Mouse (Mus musculus): ENCODE measurements at regions not wholly inside any gene's neighbourhood (a gene's known extent, or its start where the extent isn't known, plus 50 kb on each side); places are given as distances from the start of the nearest gene placed in this dataset.

DNA sequence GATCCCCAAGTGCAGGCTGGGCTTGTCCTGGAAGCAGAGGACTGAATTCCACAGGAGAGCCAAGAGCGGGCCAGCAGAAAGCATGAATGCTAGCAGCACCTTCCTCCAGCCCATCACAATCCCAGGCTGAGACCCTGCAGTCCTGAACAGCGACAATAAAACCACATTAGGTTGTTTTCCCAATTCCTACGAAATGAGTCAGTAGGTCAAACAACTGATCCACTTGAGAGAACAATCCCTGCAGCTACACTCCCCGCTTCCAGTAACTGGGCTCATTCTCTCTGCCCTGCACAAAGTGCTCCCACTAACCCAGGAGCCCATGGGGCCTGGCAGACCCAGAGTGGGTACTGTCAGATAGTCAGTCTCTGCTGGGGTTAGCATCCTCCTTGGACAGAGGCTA lies 128.6 kb upstream of the Klf14 start:
- H3K36me3 ChIP-seq (ENCODE audit: control insufficient read depth, insufficient read depth, low read length), result peaks cover 3% of the 10 kb centered on the region; the same call in 1 of the 2 replicates
- WGBS, result 99% methylated on average over 4 of the region's 4 CpGs
- H3K27me3 ChIP-seq (ENCODE audit: control insufficient read depth, insufficient read depth, low read length), result no peaks in the 10 kb centered on the region
- peak overlapping the region; percentile 60; the same call in 1 of the 2 replicates for H3K27ac ChIP-seq (ENCODE audit: control insufficient read depth, insufficient read depth, low read length)
- TF ChIP-seq POLR2A (IDR thresholded peaks at IDR 0.05; ENCODE audit: control insufficient read depth, extremely low read depth, insufficient read depth, low read length, poor library complexity) (no peak), CTCF (IDR thresholded peaks at IDR 0.05; ENCODE audit: borderline replicate concordance, control insufficient read depth, extremely low read depth, insufficient read depth, low read length, poor library complexity) (no peak)
- H3K4me1 ChIP-seq (replicated peaks; ENCODE audit: control insufficient read depth, insufficient read depth, low read length), result peaks cover 24% of the 10 kb centered on the region
- DNase-seq, result no peak
- H3K4me3 ChIP-seq (ENCODE audit: control insufficient read depth, insufficient read depth, low read length), result no peak overlapping the region

DNA sequence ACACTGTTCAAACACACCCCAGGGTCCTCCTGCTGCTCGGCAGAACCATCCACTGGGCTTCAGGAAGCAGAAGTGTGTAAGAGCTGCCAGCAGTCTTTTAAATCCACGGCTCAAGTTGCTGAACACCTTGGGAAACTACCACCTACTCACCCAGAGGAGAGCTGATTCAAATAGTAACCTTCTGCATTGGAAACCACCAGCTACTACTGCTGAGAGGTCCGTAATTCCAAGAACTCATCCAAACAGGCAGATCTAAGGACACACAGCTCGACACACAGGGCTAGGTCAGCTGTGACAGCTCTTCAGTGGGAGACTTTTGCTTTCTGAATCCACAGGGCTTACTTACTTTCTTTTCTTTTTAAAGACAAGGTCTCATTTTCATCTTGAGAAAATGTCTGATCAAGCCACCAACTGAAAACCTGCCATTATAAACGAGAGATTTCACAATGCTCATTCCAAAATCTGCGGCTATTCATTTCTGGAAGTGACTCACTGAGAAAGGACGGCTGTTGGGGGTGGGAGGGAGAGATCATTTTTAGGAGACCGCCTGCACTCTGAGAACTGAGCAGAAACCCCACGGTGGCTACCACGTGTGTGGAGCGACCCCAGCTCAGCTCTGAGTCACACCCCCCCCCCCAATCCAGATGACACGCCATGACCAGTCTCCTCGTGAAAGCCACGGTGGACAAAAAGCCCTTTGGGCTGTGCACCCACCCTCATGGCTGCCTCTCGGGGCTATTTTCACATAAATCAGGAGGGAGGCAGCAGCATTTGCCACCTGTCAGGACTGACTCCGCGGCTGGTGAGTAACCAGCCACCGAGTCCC lies 129.5 kb upstream of the Klf14 start:
- DNase-seq, result no peak
- no peak for TF ChIP-seq CTCF (IDR thresholded peaks at IDR 0.05; ENCODE audit: borderline replicate concordance, control insufficient read depth, extremely low read depth, insufficient read depth, low read length, poor library complexity)
- TF ChIP-seq POLR2A (IDR thresholded peaks at IDR 0.05; ENCODE audit: control insufficient read depth, extremely low read depth, insufficient read depth, low read length, poor library complexity), result no peak
- Histone ChIP-seq H3K4me3 (ENCODE audit: control insufficient read depth, insufficient read depth, low read length) (no peak overlapping the region), H3K36me3 (ENCODE audit: control insufficient read depth, insufficient read depth, low read length) (peaks cover 3% of the 10 kb centered on the region; the same call in 1 of the 2 replicates), H3K27ac (ENCODE audit: control insufficient read depth, insufficient read depth, low read length) (peak overlapping the region; percentile 33; the same call in 1 of the 2 replicates), H3K27me3 (ENCODE audit: control insufficient read depth, insufficient read depth, low read length) (no peaks in the 10 kb centered on the region), H3K4me1 (replicated peaks; ENCODE audit: control insufficient read depth, insufficient read depth, low read length) (peaks cover 24% of the 10 kb centered on the region)
- WGBS, result 47% methylated on average over 18 of the region's 18 CpGs

DNA sequence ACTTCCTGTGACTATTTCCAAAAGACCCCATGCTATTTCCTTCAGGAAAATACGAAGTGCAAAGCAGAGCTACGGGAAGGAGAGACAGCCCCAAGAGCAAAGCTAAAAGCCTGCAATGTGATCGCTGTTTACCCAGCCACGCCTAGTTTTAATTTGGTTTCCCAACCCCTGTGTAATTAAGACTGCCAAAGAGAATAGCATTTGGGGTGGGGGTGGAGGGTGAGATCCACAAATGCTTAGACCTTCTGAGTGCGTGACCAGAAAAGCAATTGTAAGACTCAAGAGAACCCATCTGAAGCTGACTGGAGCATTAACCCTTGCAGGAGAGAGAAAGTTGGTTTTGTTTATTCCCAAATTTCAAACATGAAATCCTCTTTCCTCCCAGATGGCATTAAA lies 130.1 kb upstream of the Klf14 start:
- Histone ChIP-seq H3K36me3 (ENCODE audit: control insufficient read depth, insufficient read depth, low read length) (peaks cover 3% of the 10 kb centered on the region; the same call in 1 of the 2 replicates), H3K4me3 (ENCODE audit: control insufficient read depth, insufficient read depth, low read length) (no peak overlapping the region), H3K27ac (ENCODE audit: control insufficient read depth, insufficient read depth, low read length) (no peak overlapping the region), H3K27me3 (ENCODE audit: control insufficient read depth, insufficient read depth, low read length) (no peaks in the 10 kb centered on the region), H3K4me1 (replicated peaks; ENCODE audit: control insufficient read depth, insufficient read depth, low read length) (peaks cover 24% of the 10 kb centered on the region)
- DNase-seq, result no peak
- 67% methylated on average over 5 of the region's 5 CpGs for WGBS
- TF ChIP-seq POLR2A (IDR thresholded peaks at IDR 0.05; ENCODE audit: control insufficient read depth, extremely low read depth, insufficient read depth, low read length, poor library complexity) (no peak), CTCF (IDR thresholded peaks at IDR 0.05; ENCODE audit: borderline replicate concordance, control insufficient read depth, extremely low read depth, insufficient read depth, low read length, poor library complexity) (no peak)

DNA sequence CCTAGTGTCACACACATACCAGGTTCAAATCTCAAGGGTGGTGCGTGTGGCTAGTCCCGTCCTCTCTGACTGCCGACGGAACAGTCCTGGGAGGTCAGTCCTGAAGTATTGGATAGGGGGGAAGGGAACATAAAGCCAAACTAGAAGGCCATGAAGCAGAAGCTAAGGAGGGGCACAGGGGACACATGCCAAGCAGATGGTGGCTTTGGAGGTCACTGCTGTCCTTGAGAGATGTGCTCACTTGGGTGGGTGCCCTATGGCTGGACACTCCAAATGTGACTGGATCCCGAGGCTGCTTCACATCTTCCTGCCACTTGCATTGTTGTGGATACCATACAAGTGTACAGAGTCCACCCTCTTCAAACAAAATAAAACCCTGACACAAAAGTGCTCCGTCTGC lies 131.4 kb upstream of the Klf14 start:
- Histone ChIP-seq H3K36me3 (ENCODE audit: control insufficient read depth, insufficient read depth, low read length) (peaks cover 3% of the 10 kb centered on the region; the same call in 1 of the 2 replicates), H3K4me1 (replicated peaks; ENCODE audit: control insufficient read depth, insufficient read depth, low read length) (peaks cover 21% of the 10 kb centered on the region), H3K27me3 (ENCODE audit: control insufficient read depth, insufficient read depth, low read length) (no peaks in the 10 kb centered on the region), H3K27ac (ENCODE audit: control insufficient read depth, insufficient read depth, low read length) (no peak overlapping the region), H3K4me3 (ENCODE audit: control insufficient read depth, insufficient read depth, low read length) (no peak overlapping the region)
- TF ChIP-seq POLR2A (IDR thresholded peaks at IDR 0.05; ENCODE audit: control insufficient read depth, extremely low read depth, insufficient read depth, low read length, poor library complexity) (no peak), CTCF (IDR thresholded peaks at IDR 0.05; ENCODE audit: borderline replicate concordance, control insufficient read depth, extremely low read depth, insufficient read depth, low read length, poor library complexity) (no peak)
- 95% methylated on average over 6 of the region's 6 CpGs for WGBS
- no peak for DNase-seq

DNA sequence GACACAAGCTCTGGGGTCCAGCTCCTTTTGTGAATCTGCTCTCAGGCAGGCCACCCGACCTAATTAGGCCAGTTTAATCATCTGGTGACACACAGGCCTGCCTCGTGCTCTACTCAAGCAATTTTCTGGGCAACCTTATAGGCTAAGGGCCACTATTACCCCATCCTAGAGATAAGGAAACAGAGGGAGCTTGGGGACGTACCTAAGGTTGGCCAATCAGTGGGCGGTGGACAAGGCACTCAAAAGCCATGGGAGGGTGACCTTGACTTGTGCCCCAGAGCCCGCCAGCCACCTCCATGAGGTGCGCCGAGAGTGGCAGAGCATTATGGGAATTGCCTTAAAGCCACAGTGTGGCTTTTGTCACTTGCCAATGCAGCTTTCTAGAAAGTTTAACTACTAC lies 131.9 kb upstream of the Klf14 start:
- H3K27ac ChIP-seq (ENCODE audit: control insufficient read depth, insufficient read depth, low read length), result no peak overlapping the region
- peaks cover 3% of the 10 kb centered on the region; the same call in 1 of the 2 replicates for H3K36me3 ChIP-seq (ENCODE audit: control insufficient read depth, insufficient read depth, low read length)
- DNase-seq, result no peak
- H3K27me3 ChIP-seq (ENCODE audit: control insufficient read depth, insufficient read depth, low read length), result no peaks in the 10 kb centered on the region
- TF ChIP-seq CTCF (IDR thresholded peaks at IDR 0.05; ENCODE audit: borderline replicate concordance, control insufficient read depth, extremely low read depth, insufficient read depth, low read length, poor library complexity), result no peak
- no peak for TF ChIP-seq POLR2A (IDR thresholded peaks at IDR 0.05; ENCODE audit: control insufficient read depth, extremely low read depth, insufficient read depth, low read length, poor library complexity)
- H3K4me3 ChIP-seq (ENCODE audit: control insufficient read depth, insufficient read depth, low read length), result no peak overlapping the region
- 94% methylated on average over 7 of the region's 7 CpGs for WGBS
- peaks cover 18% of the 10 kb centered on the region for H3K4me1 ChIP-seq (replicated peaks; ENCODE audit: control insufficient read depth, insufficient read depth, low read length)

DNA sequence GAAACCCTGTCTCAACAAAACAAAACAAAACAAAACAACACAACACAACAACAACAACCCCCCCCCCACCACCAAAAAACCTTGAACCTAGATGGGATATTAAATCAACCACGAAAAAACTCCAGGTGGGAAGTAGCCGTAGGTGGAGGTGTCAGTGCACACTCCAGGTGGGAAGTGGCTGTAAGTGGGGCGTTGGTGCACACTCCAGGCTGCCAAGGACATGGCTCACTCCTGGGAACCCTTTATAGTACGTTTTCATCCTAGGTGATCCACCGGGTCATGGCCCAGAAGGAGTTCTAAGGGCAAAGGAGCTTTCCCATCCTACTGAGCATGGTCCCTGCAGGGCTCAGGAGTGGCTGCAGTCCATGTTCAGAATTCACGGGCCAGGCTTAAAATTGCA lies 133.4 kb upstream of the Klf14 start:
- TF ChIP-seq POLR2A (IDR thresholded peaks at IDR 0.05; ENCODE audit: control insufficient read depth, extremely low read depth, insufficient read depth, low read length, poor library complexity) (no peak), CTCF (IDR thresholded peaks at IDR 0.05; ENCODE audit: borderline replicate concordance, control insufficient read depth, extremely low read depth, insufficient read depth, low read length, poor library complexity) (no peak)
- Histone ChIP-seq H3K27me3 (ENCODE audit: control insufficient read depth, insufficient read depth, low read length) (no peaks in the 10 kb centered on the region), H3K4me3 (ENCODE audit: control insufficient read depth, insufficient read depth, low read length) (no peak overlapping the region), H3K27ac (ENCODE audit: control insufficient read depth, insufficient read depth, low read length) (no peak overlapping the region), H3K36me3 (ENCODE audit: control insufficient read depth, insufficient read depth, low read length) (0 out of 2 replicates have a peak, but pooled peaks cover 3% of the 10 kb centered on the region), H3K4me1 (replicated peaks; ENCODE audit: control insufficient read depth, insufficient read depth, low read length) (peaks cover 17% of the 10 kb centered on the region)
- WGBS, result 94% methylated on average over 6 of the region's 6 CpGs
- DNase-seq, result no peak

Measured in thymus, adult 2 months (tissue).